Mouse (Mus musculus) adrenal gland, postnatal 4 days (tissue): ENCODE data around the gene Orm3. TPM values are rescaled to one million over a fixed set of nuclear protein-coding genes. Genes with fewer than 3 reads are reported as not detected.

Experiments
- DNase-seq, 2 experiments: peaks; one replicate each; pipeline ENCODE4 v3.0.0; 2021 to 2022; ENCODE audit warnings: low spot score in 2 of 2, mixed read lengths in 2 of 2
- long read RNA-seq, 2 experiments: library from polyadenylated mRNA; stranded (forward); transcript quantifications; one replicate each; pipeline ENCODE4 v2.0.0; 2021
- total RNA-seq, 2 experiments: library from RNA; stranded (reverse); gene quantifications; 2 replicates each; pipeline ENCODE4 v1.2.3; 2021

The Orm3 gene
- 1 to 10 TPM; 1.5 to 2.1 TPM for total RNA-seq
- long read RNA-seq, experiment 1, partial matches to known transcripts = 0 of 3 reads
- long read RNA-seq, experiment 1, other reads (novel, unspliced or antisense) = 3 of 3 reads
- long read RNA-seq, experiment 2, partial matches to known transcripts = 0 of 1 reads
- long read RNA-seq, experiment 2, other reads (novel, unspliced or antisense) = 1 of 1 reads

GRCm38 (mm10) chr4:63355877-63356665, at the start of gene Orm3:
Gene Orm3, plus strand, starts transcription at chr4:63356162.
- DNase-seq = no peak

GRCm38 (mm10) chr4:63307175-63308062, 48.5 kb upstream of the Orm3 start:
- DNase-seq = peak; percentile 82

DNA sequence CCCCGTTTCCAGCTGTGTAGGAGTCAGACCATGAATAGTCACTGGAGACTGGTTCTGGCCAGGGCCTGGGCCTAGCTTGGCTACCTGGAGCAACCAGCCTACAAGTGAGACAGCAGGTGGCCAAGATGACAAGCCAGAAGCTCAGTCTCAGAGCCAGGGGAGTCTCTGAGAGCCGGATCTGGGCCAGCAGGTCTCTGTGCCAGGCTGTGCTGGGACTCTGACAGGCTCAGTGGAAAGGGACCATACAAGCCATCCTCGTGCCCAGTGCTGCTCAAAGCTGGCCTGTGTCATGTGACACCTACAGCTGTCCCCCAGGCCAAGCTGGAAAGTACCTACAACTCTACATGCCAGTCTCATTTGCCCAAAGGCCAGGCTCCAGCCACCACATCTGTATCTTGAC, 47.6 kb upstream of the Orm3 start:
- DNase-seq = no peak

GRCm38 (mm10) chr4:63310247-63310855, 45.6 kb upstream of the Orm3 start:
- no peak for DNase-seq

DNA sequence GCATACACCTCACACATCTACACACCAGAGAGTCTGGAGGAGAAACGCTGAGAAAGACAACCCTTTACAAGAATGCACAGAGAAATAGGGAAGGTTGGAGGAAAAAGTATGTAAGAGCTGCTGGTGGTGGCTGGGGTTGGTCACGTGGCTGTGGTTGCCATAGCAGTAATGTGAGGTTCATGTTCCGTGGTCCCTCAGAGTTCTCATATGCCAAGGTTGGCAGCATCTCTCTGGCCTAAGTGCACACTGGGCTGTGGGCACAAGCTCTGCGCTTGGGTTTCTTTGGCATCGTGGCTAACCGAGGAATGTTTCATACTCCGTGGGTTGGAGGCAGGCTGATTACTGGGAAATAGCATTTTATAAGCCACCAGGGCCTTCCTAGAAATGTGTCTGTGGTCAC, 44.5 kb upstream of the Orm3 start:
- DNase-seq = no peak

DNA sequence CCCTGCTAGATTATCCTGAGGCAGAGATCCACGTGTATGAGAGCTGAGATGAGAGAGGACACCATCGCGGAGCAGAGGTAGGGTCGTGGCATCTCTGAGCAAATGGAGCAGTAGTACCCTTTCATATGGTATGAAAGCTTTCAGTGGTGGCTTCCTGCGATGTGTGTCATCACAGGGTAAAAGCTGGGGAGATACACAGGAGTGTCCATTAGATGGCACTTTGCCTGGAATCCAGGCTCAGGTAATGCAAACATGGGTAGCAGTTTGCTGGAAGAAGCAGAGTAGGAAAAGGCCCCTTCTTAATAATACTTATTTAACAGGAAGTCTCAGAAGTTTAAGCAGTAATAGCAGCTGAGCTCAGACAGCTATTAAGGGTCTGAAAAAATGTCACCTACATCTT, 41.9 kb upstream of the Orm3 start:
- no peak for DNase-seq

DNA sequence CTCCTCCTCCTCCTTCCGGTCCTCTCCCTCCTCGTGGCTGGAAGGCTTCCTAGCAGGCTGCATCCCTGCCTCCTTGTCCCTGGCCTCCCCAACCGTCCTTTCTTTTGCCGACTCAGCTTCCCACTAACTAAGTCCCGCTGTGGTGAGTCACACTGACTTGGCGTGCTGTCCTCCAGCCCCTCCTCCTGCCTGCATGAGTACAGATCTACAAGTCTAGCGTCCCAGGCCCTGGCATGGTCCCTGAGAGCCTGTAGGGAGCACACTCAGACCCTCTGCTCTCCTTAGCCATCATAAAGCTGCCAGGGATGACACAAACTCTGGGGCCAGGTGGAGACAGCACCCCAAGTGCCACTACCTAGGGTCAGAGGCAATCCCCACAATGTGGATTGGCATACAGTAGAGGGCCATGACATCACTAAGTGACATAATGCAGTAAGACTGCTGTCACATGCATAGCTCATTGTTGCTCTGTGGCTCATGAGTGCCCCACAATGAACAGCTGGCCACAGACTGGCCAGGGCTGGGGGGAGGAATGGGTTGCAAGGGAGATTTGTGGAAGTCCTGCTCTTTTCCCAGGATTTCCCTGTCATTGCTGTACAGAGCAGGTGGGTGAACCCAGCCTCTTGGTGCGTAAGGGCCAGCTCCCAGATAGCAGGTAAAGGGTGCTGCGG, 39.8 kb upstream of the Orm3 start:
- peak in 1 of 2 experiments; percentile 39 for DNase-seq

DNA sequence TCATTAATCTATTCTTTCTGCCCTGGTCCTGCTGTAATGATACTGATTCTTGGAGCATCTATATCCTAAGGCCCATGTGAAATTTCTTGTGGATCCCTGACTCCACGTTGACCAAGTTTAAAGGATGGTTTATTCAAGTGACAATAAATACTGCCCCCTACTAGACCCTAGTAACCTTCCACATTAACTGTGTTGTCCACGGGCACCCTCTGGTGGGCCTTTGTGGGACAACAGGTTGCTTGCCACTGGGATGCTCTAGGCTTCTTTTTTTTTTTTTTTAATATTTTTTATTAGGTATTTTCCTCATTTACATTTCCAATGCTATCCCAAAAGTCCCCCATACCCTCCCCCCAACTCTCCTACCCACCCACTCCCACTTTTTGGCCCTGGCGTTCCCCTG, 36.4 kb upstream of the Orm3 start:
- peak in 1 of 2 experiments; percentile 28 for DNase-seq

DNA sequence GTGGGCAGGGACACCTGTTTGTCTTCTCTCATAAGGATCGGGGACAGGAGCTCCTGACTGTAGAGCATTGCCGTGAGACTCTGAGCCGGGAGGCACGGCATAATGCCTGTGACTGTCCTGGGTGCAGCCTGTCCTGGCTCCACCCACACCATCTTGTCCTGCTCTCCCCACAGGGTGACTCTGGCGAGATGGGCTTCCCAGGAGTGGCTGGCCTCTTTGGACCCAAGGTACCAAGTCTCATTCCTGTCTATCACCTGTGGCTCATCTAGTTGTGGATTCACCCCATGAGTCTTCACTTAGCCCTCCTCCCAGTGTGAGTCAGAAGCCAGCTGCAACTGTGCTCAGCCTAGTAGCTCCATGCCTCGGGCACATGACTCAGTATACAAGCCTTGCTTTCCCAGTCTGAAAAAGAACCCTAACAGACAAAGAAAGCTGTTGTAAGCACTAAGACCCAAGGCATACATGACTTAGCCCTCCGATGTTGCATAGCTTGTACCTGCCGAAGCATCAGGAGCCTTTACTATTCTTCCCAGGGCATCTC, 32.6 kb upstream of the Orm3 start:
- DNase-seq = no peak

- DNase-seq = no peak
Observed at GRCm38 (mm10) chr4:63333403-63333802, 22.6 kb upstream of the Orm3 start.

DNA sequence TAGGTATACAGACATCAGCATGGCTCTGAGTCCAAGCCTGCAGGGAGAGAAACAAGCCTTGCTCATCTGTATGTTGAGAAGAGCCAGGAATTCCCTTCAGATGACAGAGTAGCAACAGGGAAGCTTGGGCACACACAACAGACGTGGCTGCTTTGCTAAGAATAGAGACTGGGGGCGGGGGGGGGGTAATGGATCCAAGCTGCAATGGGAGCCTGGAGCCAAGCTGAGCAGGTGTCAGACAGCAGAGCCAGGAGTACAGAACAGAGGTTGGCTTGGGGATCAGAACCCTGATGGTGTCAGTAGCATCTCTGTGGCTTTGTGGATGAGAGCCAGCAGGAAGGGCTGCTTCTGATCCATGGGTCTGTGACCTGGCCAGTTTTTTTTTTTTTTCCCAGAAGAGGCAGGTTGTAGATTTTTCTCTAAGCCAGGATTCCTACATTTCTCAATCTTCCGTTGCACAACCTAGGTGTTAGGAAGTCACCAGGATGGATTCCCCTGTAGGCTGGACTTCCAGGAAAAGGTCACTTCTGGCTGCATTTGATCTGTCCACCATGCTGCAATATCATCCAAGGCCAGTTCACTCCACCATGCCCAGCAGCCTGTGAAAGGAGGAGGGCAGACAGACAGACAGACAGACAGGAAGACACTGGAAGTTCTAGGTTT, 17.4 kb upstream of the Orm3 start:
- no peak for DNase-seq

DNA sequence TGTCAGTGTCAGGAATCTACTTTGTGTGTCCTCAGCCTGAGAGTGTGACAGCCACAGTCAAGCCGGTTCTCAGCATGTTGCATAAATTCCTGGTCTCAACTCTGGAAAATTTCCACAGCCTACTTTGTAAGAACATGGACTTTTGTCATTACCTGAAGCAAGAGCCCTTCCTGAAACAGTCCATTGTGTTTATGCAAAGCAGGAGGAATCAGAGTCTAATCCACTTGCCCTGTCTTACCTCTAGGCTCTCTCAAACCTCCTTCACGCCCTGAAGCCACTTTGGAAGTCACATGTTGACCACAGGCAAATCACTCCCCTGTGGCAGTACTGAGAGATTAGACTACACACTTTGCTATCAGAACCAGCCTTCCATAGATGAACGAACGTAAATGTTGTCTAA, 13.5 kb upstream of the Orm3 start:
- no peak for DNase-seq

DNA sequence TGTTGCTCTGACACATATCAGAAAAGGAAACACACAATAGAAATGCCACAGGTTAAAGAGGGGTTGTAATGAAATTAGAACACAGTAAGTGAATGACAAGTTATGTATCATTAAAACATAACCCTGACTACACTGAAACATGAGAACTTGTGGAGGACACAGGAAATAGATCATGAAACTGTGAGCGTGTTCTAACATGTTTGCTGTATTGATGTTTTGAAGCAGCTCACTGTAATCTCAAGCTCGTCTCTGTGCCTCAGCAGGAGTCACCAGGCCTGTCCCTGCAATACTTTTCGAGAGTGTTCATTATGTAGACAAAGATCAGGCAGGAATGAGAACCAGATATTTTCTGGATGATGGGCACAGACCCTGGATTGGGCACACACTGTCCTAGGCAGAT, 12.4 kb upstream of the Orm3 start:
- DNase-seq = no peak

- DNase-seq = no peak
Observed at GRCm38 (mm10) chr4:63344295-63344694, 11.7 kb upstream of the Orm3 start, which contains the start of gene Orm1. Gene Orm1, plus strand, starts transcription at chr4:63344560.

DNA sequence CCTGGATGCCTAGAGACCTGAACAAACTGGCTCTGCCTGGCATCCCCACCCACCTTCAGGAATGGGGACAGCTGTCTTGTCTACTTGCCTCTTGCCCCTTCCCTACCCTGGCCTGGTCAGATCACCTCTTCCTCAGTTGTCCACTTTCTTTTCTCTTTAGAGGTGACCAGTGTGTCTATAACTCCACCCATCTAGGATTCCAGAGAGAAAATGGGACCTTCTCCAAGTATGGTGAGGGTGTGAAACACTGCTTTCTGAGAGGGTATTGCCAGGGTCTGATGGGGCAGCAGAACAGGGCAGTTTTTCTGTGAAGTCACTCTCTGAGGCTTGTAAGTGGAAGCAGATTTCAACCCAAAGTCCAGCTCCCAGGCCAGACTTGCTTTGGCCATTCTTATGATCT, 10.7 kb upstream of the Orm3 start:
- DNase-seq = no peak

DNA sequence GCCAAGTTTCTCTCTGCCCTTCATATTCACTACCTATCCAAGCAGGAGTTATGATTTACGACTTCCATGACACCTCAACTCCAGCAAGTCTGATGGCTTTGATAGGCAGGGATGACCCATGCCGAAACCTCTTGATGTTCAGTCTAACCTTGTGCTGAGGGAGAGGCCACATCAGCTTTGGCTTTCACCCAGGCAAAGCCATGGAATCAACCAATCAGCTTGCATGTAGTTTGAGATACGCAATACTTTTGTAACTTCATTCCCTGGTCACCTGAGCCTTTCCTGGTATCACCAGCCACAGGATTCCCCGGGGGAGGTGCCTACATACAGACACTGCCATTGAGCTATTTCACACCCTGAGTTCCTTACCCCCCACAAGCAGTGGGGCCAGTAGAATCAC, 9.3 kb upstream of the Orm3 start:
- DNase-seq = no peak

GRCm38 (mm10) chr4:63348524-63348923, 7.4 kb upstream of the Orm3 start:
- DNase-seq = no peak

DNA sequence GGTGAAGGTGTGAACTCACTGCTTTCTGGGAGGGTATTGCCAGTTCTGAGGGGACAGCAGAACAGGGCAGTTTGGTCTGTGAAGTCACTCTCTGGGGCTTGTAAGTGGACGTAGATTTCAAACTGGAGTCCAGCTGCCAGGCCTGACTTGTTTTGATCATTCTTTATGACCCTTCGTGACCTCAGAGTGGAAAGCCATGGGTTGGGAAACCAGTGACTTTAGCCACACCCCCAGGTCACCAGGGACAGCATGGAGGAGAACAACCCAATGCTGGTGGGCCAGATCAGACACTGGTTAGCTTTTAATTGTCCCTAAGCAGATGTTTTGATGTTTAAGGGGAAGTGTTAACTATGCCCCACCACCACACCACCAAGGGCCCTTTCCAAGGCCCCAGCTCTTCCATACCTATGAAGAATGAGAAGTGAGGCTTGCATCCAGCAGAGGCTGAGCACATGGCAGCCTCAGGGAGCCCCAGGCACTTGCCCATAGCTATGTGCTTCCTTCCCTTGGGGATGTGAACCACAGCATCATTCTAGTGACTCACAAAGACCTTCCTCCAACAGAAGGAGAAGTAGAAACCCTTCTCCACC, 1.1 kb downstream of the Orm3 start:
- no peak for DNase-seq

GRCm38 (mm10) chr4:63359861-63360260, 3.9 kb downstream of the Orm3 start:
- no peak for DNase-seq

DNA sequence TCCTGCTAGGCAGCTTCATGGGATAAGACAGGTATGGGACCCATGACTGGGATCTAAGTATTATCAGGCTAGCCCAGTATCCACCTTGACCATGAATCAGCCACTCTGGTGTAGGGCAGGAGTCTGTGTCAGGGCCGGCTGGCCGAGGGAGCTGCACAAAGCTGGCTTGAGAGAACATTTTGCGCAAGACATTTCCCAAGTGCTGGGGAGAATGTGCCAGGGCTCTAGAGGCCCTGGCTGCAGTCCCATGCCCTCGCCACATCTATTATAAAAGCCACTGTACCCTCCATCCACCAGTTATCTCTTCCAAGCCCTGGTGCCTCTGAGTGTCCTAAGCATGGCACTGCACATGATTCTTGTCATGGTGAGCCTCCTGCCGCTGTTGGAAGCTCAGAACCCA, 6.2 kb downstream of the Orm3 start, which contains the start of gene Orm2:
Gene Orm2 (plus strand): TSS at position 300 of the 400 bp plus-strand sequence.
- no peak for DNase-seq
